Mouse (Mus musculus) liver, embryonic 18 days (tissue): Measurements from ENCODE around the gene Hist1h2ao. TPM values are rescaled to one million over a fixed set of nuclear protein-coding genes. Genes with fewer than 3 reads are reported as not detected.

Source experiments
- polyA plus RNA-seq: library from polyadenylated mRNA; depleted of rRNA; stranded (reverse); fragments of >200 nt; gene quantifications from 2 replicates; pipeline ENCODE4 v1.2.3, GENCODE M21; 2012; rRNA removed

Hist1h2ao gene
- polyA plus RNA-seq: not detected in 2 replicates

GRCm38 (mm10) chr13:21810073-21810472 is at the start of gene Hist1h2ao, which contains the start of gene Hist1h2bq:
Hist1h2ao (plus strand) TSS chr13:21810465.
Hist1h2bq (minus strand) TSS chr13:21810197.

GRCm38 (mm10) chr13:21779767-21780731 is 30.2 kb upstream of the Hist1h2ao start, which contains the start of gene Hist1h1b:
Hist1h1b (minus strand) TSS chr13:21780625.

DNA sequence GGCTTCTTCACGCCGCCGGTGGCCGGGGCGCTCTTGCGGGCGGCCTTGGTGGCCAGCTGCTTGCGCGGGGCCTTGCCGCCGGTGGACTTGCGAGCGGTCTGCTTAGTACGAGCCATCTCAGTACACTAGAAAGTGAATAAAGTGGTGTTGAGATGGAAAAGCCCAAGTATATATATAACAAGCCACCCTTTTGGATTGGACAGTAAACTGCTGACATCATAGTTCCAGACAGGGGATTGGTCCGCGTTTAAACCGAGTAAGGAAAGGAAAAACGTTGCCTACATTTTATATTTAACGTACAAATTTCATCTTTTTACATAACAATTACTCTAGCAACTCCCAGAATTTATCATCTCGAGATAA is 27.0 kb upstream of the Hist1h2ao start, which contains the start of gene Hist1h3i:
TSS of gene Hist1h3i (minus strand) at position 116 of the 363 bp plus-strand sequence.

GRCm38 (mm10) chr13:21786899-21787629 is 23.2 kb upstream of the Hist1h2ao start, which contains the start of the genes Hist1h2an and Hist1h2bp:
Hist1h2an (minus strand) TSS chr13:21787218.
Hist1h2bp (plus strand) TSS chr13:21787461.

DNA sequence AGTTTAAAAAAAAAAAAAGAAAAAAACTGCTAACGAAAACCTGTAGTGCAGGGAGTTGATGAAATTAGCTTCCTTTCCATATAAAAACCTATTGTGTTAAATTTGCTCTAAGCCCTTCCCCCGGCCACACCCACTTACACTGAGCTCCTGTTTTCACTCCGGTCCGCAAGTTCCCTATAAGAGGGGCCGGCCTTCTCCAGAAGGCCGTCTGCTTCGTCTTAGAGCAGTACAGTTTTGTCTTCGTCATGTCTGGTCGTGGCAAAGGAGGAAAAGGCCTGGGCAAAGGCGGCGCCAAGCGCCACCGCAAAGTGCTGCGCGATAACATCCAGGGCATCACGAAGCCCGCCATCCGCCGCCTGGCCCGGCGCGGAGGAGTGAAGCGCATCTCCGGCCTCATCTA is 1.3 kb downstream of the Hist1h2ao start, which contains the start of gene Hist1h4m:
TSS of gene Hist1h4m (plus strand) at position 208 of the 400 bp plus-strand sequence.

DNA sequence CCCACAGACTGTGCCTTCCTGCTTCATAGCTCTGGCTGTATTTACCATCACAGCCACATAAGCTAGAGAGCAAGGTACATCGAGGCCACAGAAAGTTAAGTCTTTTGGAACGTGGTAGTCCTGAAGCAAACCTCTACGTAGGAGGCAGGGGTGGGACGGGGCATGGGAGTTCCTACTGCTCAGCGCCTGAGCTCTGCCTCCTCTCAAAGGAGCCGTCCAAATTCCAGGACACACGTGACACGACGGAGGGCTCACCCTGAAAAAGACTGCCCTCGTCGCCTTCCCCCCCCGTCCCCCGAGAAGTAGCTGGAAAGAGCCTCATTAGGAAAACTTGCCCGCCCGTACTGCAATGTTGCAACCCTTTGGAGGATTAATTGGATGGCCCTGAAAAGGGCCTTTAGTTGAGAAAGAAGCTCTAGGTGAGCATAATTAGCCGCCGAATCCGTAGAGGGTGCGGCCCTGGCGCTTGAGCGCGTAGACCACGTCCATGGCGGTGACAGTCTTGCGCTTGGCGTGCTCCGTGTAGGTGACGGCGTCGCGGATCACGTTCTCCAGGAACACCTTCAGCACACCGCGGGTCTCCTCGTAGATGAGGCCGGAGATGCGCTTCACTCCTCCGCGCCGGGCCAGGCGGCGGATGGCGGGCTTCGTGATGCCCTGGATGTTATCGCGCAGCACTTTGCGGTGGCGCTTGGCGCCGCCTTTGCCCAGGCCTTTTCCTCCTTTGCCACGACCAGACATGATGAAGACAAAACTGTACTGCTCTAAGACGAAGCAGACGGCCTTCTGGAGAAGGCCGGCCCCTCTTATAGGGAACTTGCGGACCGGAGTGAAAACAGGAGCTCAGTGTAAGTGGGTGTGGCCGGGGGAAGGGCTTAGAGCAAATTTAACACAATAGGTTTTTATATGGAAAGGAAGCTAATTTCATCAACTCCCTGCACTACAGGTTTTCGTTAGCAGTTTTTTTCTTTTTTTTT is 21.4 kb downstream of the Hist1h2ao start, which contains the start of gene Hist1h4n:
TSS of gene Hist1h4n (minus strand) at position 779 of the 977 bp plus-strand sequence.

DNA sequence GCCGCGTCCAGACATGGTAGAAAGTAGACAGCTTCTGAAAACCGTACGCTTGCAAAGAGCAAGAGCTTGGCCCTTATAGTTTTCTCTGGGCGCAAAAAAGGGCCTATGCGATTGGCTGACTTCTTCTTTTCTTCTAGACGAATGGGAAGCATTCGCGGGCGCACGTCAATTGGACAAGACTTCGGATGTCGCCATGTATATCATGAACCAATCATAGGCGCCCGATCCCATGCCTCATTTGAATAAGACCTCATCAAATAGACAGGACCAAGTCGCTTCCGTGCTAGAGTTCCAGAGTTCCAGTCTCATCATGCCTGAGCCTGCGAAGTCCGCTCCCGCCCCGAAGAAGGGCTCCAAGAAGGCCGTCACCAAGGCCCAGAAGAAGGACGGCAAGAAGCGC is 23.2 kb downstream of the Hist1h2ao start, which contains the start of the genes Hist1h2ap and Hist1h2br:
TSS of gene Hist1h2ap (minus strand) at position 47 of the 400 bp plus-strand sequence.
TSS of gene Hist1h2br (plus strand) at position 283 of the 400 bp plus-strand sequence.

Other genes with a start within 250 kb of the Hist1h2ao start
- not detected in 2 replicates for gene Olfr1364, start 228.7 kb upstream of the Hist1h2ao start, polyA plus RNA-seq
- gene Olfr1362, start 196.4 kb upstream of the Hist1h2ao start, polyA plus RNA-seq: not detected in 2 replicates
- gene Olfr11, start 167.9 kb upstream of the Hist1h2ao start, polyA plus RNA-seq: not detected in 2 replicates
- gene Olfr1361, start 147.1 kb upstream of the Hist1h2ao start, polyA plus RNA-seq: not detected in 2 replicates
- gene Olfr1360, start 133.1 kb upstream of the Hist1h2ao start, polyA plus RNA-seq: not detected in 2 replicates
- gene Olfr1359, start 112.4 kb upstream of the Hist1h2ao start, polyA plus RNA-seq: not detected in 2 replicates
- gene Hist1h2bl, start 94.3 kb upstream of the Hist1h2ao start, polyA plus RNA-seq: 5.9 and 7.6 TPM in 2 replicates
- gene Hist1h2ai, start 94.0 kb upstream of the Hist1h2ao start, polyA plus RNA-seq: 1.9 and 2.8 TPM in 2 replicates
- 11.5 and 11.6 TPM in 2 replicates for gene Hist1h3h, start 92.8 kb upstream of the Hist1h2ao start, polyA plus RNA-seq
- gene Hist1h2bm, start 88.4 kb upstream of the Hist1h2ao start, polyA plus RNA-seq: 4.9 and 7.3 TPM in 2 replicates
- gene Hist1h4j, start 75.4 kb upstream of the Hist1h2ao start, polyA plus RNA-seq: 9.1 and 9.2 TPM in 2 replicates
- 14.1 and 22.0 TPM in 2 replicates for gene Hist1h4k, start 60.0 kb upstream of the Hist1h2ao start, polyA plus RNA-seq
- 17.2 and 18.2 TPM in 2 replicates for gene Hist1h2ak, start 56.6 kb upstream of the Hist1h2ao start, polyA plus RNA-seq
- 10.0 and 14.8 TPM in 2 replicates for gene Hist1h2bn, start 56.3 kb upstream of the Hist1h2ao start, polyA plus RNA-seq
- gene Hist1h1b, start 29.8 kb upstream of the Hist1h2ao start, polyA plus RNA-seq: 3.8 and 4.1 TPM in 2 replicates
- 13.4 and 17.5 TPM in 2 replicates for gene Hist1h3i, start 27.1 kb upstream of the Hist1h2ao start, polyA plus RNA-seq
- 3.5 and 4.0 TPM in 2 replicates for gene Hist1h2an, start 23.2 kb upstream of the Hist1h2ao start, polyA plus RNA-seq
- 1.2 and 2.5 TPM in 2 replicates for gene Hist1h2bp, start 23.0 kb upstream of the Hist1h2ao start, polyA plus RNA-seq
- 3.5 and 6.3 TPM in 2 replicates for gene Hist1h2bq, start 268 bp upstream of the Hist1h2ao start, polyA plus RNA-seq
- not detected in 2 replicates for gene Hist1h4m, start 1.3 kb downstream of the Hist1h2ao start, polyA plus RNA-seq
- 19.1 and 27.0 TPM in 2 replicates for gene Hist1h4n, start 21.7 kb downstream of the Hist1h2ao start, polyA plus RNA-seq
- gene Hist1h2ap, start 23.0 kb downstream of the Hist1h2ao start, polyA plus RNA-seq: 35.2 and 36.1 TPM in 2 replicates
- gene Hist1h2br, start 23.3 kb downstream of the Hist1h2ao start, polyA plus RNA-seq: 2.2 and 6.7 TPM in 2 replicates
- gene Zfp184, start 134.6 kb downstream of the Hist1h2ao start, polyA plus RNA-seq: 0.38 and 0.39 TPM in 2 replicates
- not detected in 2 replicates for gene Pom121l2, start 170.7 kb downstream of the Hist1h2ao start, polyA plus RNA-seq
- 1.2 and 1.3 TPM in 2 replicates for gene Prss16, start 199.3 kb downstream of the Hist1h2ao start, polyA plus RNA-seq
- 3.6 and 4.4 TPM in 2 replicates for gene Hist1h2ah, start 225.1 kb downstream of the Hist1h2ao start, polyA plus RNA-seq
- 6.7 and 11.4 TPM in 2 replicates for gene Hist1h2bk, start 225.4 kb downstream of the Hist1h2ao start, polyA plus RNA-seq
- gene Hist1h4i, start 230.9 kb downstream of the Hist1h2ao start, polyA plus RNA-seq: 42.8 and 103 TPM in 2 replicates
- gene Hist1h2ag, start 232.5 kb downstream of the Hist1h2ao start, polyA plus RNA-seq: 13.6 and 14.3 TPM in 2 replicates
- gene Hist1h2bj, start 232.7 kb downstream of the Hist1h2ao start, polyA plus RNA-seq: 7.7 and 11.4 TPM in 2 replicates